Mouse (Mus musculus): Measurements from ENCODE around the gene Enpp3. TPM values are rescaled to one million over a fixed set of nuclear protein-coding genes. Genes with fewer than 3 reads are reported as not detected.

Enpp3 gene
- polyA plus RNA-seq, 1 experiment from 2014 or later, result 9.2 TPM

GRCm38 (mm10) chr10:24828136-24828535 lies 14.5 kb downstream of the Enpp3 start:
- Histone ChIP-seq H3K36me3 (replicated peaks; ENCODE audit: control insufficient read depth, insufficient read depth, low read depth, low read length) (no peaks in the 10 kb centered on the region), H3K9me3 (replicated peaks; ENCODE audit: control insufficient read depth, low read length) (no peaks in the 10 kb centered on the region), H3K9ac (replicated peaks; ENCODE audit: low read length) (no peak overlapping the region), H3K27me3 (ENCODE audit: control insufficient read depth, insufficient read depth, low read length) (no peaks in the 10 kb centered on the region), H3K4me1 (ENCODE audit: control insufficient read depth, insufficient read depth, low read length) (no peaks in the 10 kb centered on the region), H3K27ac (replicated peaks; ENCODE audit: low read depth, low read length) (no peak overlapping the region), H3K4me3 (ENCODE audit: low read depth, low read length) (no peak overlapping the region), H3K4me2 (ENCODE audit: low read depth, low read length) (no peak overlapping the region)
- no peak for DNase-seq (ENCODE audit: low spot score)
- WGBS, result 87% methylated on average over 4 of the region's 4 CpGs
- ATAC-seq (replicated peaks; ENCODE audit: insufficient number of reproducible peaks, low FRiP score, low TSS enrichment, low read depth), result no peak

GRCm38 (mm10) chr10:24826130-24826529 lies 16.5 kb downstream of the Enpp3 start:
- no peaks in the 10 kb centered on the region for H3K4me1 ChIP-seq (ENCODE audit: control insufficient read depth, insufficient read depth, low read length)
- no peaks in the 10 kb centered on the region for H3K36me3 ChIP-seq (replicated peaks; ENCODE audit: control insufficient read depth, insufficient read depth, low read depth, low read length)
- H3K4me2 ChIP-seq (ENCODE audit: low read depth, low read length), result no peak overlapping the region
- no peak for ATAC-seq (replicated peaks; ENCODE audit: insufficient number of reproducible peaks, low FRiP score, low TSS enrichment, low read depth)
- H3K27me3 ChIP-seq (ENCODE audit: control insufficient read depth, insufficient read depth, low read length), result no peaks in the 10 kb centered on the region
- H3K9ac ChIP-seq (replicated peaks; ENCODE audit: low read length), result no peak overlapping the region
- 31% methylated on average over 6 of the region's 6 CpGs for whole genome bisulfite sequencing
- H3K9me3 ChIP-seq (replicated peaks; ENCODE audit: control insufficient read depth, low read length), result no peaks in the 10 kb centered on the region
- no peak for DNase-seq (ENCODE audit: low spot score)
- H3K4me3 ChIP-seq (ENCODE audit: low read depth, low read length), result no peak overlapping the region
- no peak overlapping the region for H3K27ac ChIP-seq (replicated peaks; ENCODE audit: low read depth, low read length)

GRCm38 (mm10) chr10:24825456-24826081 lies 17.1 kb downstream of the Enpp3 start:
- no peak overlapping the region for H3K4me2 ChIP-seq (ENCODE audit: low read depth, low read length)
- H3K9ac ChIP-seq (replicated peaks; ENCODE audit: low read length), result no peak overlapping the region
- H3K27ac ChIP-seq (replicated peaks; ENCODE audit: low read depth, low read length), result no peak overlapping the region

GRCm38 (mm10) chr10:24824621-24825020 lies 18.0 kb downstream of the Enpp3 start:
- no peaks in the 10 kb centered on the region for H3K27me3 ChIP-seq (ENCODE audit: control insufficient read depth, insufficient read depth, low read length)
- H3K27ac ChIP-seq (replicated peaks; ENCODE audit: low read depth, low read length), result no peak overlapping the region
- H3K36me3 ChIP-seq (replicated peaks; ENCODE audit: control insufficient read depth, insufficient read depth, low read depth, low read length), result no peaks in the 10 kb centered on the region
- H3K4me1 ChIP-seq (ENCODE audit: control insufficient read depth, insufficient read depth, low read length), result no peaks in the 10 kb centered on the region
- no peak overlapping the region for H3K4me2 ChIP-seq (ENCODE audit: low read depth, low read length)
- 88% methylated on average over 8 of the region's 8 CpGs for WGBS
- H3K4me3 ChIP-seq (ENCODE audit: low read depth, low read length), result no peak overlapping the region
- no peak for DNase-seq (ENCODE audit: low spot score)
- no peaks in the 10 kb centered on the region for H3K9me3 ChIP-seq (replicated peaks; ENCODE audit: control insufficient read depth, low read length)
- no peak overlapping the region for H3K9ac ChIP-seq (replicated peaks; ENCODE audit: low read length)
- no peak for ATAC-seq (replicated peaks; ENCODE audit: insufficient number of reproducible peaks, low FRiP score, low TSS enrichment, low read depth)

More at GRCm38 (mm10) chr10:24825456-24826081, 17.1 kb downstream of the Enpp3 start:
- no peaks in the 10 kb centered on the region for H3K9me3 ChIP-seq (replicated peaks; ENCODE audit: control insufficient read depth, low read length)
- no peak overlapping the region for H3K4me3 ChIP-seq (ENCODE audit: low read depth, low read length)
- DNase-seq (ENCODE audit: low spot score) (no peak), ATAC-seq (replicated peaks; ENCODE audit: insufficient number of reproducible peaks, low FRiP score, low TSS enrichment, low read depth) (no peak)
- no peaks in the 10 kb centered on the region for H3K4me1 ChIP-seq (ENCODE audit: control insufficient read depth, insufficient read depth, low read length)
- H3K36me3 ChIP-seq (replicated peaks; ENCODE audit: control insufficient read depth, insufficient read depth, low read depth, low read length), result no peaks in the 10 kb centered on the region
- no peaks in the 10 kb centered on the region for H3K27me3 ChIP-seq (ENCODE audit: control insufficient read depth, insufficient read depth, low read length)
- WGBS, result 78% methylated on average over 7 of the region's 7 CpGs

- H3K27ac ChIP-seq (replicated peaks; ENCODE audit: low read depth, low read length), result no peak overlapping the region
- H3K4me1 ChIP-seq (ENCODE audit: control insufficient read depth, insufficient read depth, low read length), result no peaks in the 10 kb centered on the region
- 77% methylated on average over 16 of the region's 16 CpGs for WGBS
- no peaks in the 10 kb centered on the region for H3K36me3 ChIP-seq (replicated peaks; ENCODE audit: control insufficient read depth, insufficient read depth, low read depth, low read length)
- DNase-seq (ENCODE audit: low spot score), result no peak
- H3K9me3 ChIP-seq (replicated peaks; ENCODE audit: control insufficient read depth, low read length), result no peaks in the 10 kb centered on the region
- no peaks in the 10 kb centered on the region for H3K27me3 ChIP-seq (ENCODE audit: control insufficient read depth, insufficient read depth, low read length)
- no peak overlapping the region for H3K9ac ChIP-seq (replicated peaks; ENCODE audit: low read length)
- ATAC-seq (replicated peaks; ENCODE audit: insufficient number of reproducible peaks, low FRiP score, low TSS enrichment, low read depth), result no peak
- H3K4me3 ChIP-seq (ENCODE audit: low read depth, low read length), result no peak overlapping the region
- no peak overlapping the region for H3K4me2 ChIP-seq (ENCODE audit: low read depth, low read length)
Observed at GRCm38 (mm10) chr10:24823697-24824535, 18.7 kb downstream of the Enpp3 start.

GRCm38 (mm10) chr10:24823265-24823664 lies 19.4 kb downstream of the Enpp3 start:
- no peaks in the 10 kb centered on the region for H3K36me3 ChIP-seq (replicated peaks; ENCODE audit: control insufficient read depth, insufficient read depth, low read depth, low read length)

GRCm38 (mm10) chr10:24822842-24823241 lies 19.8 kb downstream of the Enpp3 start:
- Histone ChIP-seq H3K4me3 (ENCODE audit: low read depth, low read length) (no peak overlapping the region), H3K9ac (replicated peaks; ENCODE audit: low read length) (no peak overlapping the region), H3K4me1 (ENCODE audit: control insufficient read depth, insufficient read depth, low read length) (no peaks in the 10 kb centered on the region), H3K27ac (replicated peaks; ENCODE audit: low read depth, low read length) (no peak overlapping the region), H3K4me2 (ENCODE audit: low read depth, low read length) (no peak overlapping the region), H3K9me3 (replicated peaks; ENCODE audit: control insufficient read depth, low read length) (no peaks in the 10 kb centered on the region), H3K27me3 (ENCODE audit: control insufficient read depth, insufficient read depth, low read length) (no peaks in the 10 kb centered on the region), H3K36me3 (replicated peaks; ENCODE audit: control insufficient read depth, insufficient read depth, low read depth, low read length) (no peaks in the 10 kb centered on the region)
- DNase-seq (ENCODE audit: low spot score) (no peak), ATAC-seq (replicated peaks; ENCODE audit: insufficient number of reproducible peaks, low FRiP score, low TSS enrichment, low read depth) (no peak)
- WGBS, result 91% methylated on average over 1 of the region's 1 CpGs

More at GRCm38 (mm10) chr10:24823265-24823664, 19.4 kb downstream of the Enpp3 start:
- WGBS, result 53% methylated on average over 1 of the region's 1 CpGs
- H3K27ac ChIP-seq (replicated peaks; ENCODE audit: low read depth, low read length), result no peak overlapping the region
- H3K4me1 ChIP-seq (ENCODE audit: control insufficient read depth, insufficient read depth, low read length), result no peaks in the 10 kb centered on the region
- no peaks in the 10 kb centered on the region for H3K9me3 ChIP-seq (replicated peaks; ENCODE audit: control insufficient read depth, low read length)
- no peaks in the 10 kb centered on the region for H3K27me3 ChIP-seq (ENCODE audit: control insufficient read depth, insufficient read depth, low read length)
- ATAC-seq (replicated peaks; ENCODE audit: insufficient number of reproducible peaks, low FRiP score, low TSS enrichment, low read depth), result no peak
- no peak overlapping the region for H3K9ac ChIP-seq (replicated peaks; ENCODE audit: low read length)
- DNase-seq (ENCODE audit: low spot score), result no peak
- no peak overlapping the region for H3K4me2 ChIP-seq (ENCODE audit: low read depth, low read length)
- no peak overlapping the region for H3K4me3 ChIP-seq (ENCODE audit: low read depth, low read length)

GRCm38 (mm10) chr10:24821990-24822676 lies 20.5 kb downstream of the Enpp3 start:
- ATAC-seq (replicated peaks; ENCODE audit: insufficient number of reproducible peaks, low FRiP score, low TSS enrichment, low read depth), result no peak

More at GRCm38 (mm10) chr10:24821990-24822676, 20.5 kb downstream of the Enpp3 start:
- no peak for DNase-seq (ENCODE audit: low spot score)
- no peaks in the 10 kb centered on the region for H3K9me3 ChIP-seq (replicated peaks; ENCODE audit: control insufficient read depth, low read length)
- 86% methylated on average over 4 of the region's 4 CpGs for WGBS
- no peak overlapping the region for H3K9ac ChIP-seq (replicated peaks; ENCODE audit: low read length)
- no peak overlapping the region for H3K4me3 ChIP-seq (ENCODE audit: low read depth, low read length)
- no peaks in the 10 kb centered on the region for H3K4me1 ChIP-seq (ENCODE audit: control insufficient read depth, insufficient read depth, low read length)
- H3K27ac ChIP-seq (replicated peaks; ENCODE audit: low read depth, low read length), result no peak overlapping the region
- no peaks in the 10 kb centered on the region for H3K36me3 ChIP-seq (replicated peaks; ENCODE audit: control insufficient read depth, insufficient read depth, low read depth, low read length)
- no peaks in the 10 kb centered on the region for H3K27me3 ChIP-seq (ENCODE audit: control insufficient read depth, insufficient read depth, low read length)
- H3K4me2 ChIP-seq (ENCODE audit: low read depth, low read length), result no peak overlapping the region
